Mouse (Mus musculus) E14TG2a.4 (cell line): ENCODE measurements around the gene Flcn.

Experiments
- CTCF ChIP-seq: conservative IDR thresholded peaks from 2 replicates; pipeline ENCODE4 v1.5.1; 2014; ENCODE audit warnings: low read length
- NANOG ChIP-seq: IDR thresholded peaks from 2 replicates; pipeline ENCODE4 v1.6.1; 2014; ENCODE audit warnings: borderline replicate concordance, low read length, mixed read lengths
- POU5F1 ChIP-seq: IDR thresholded peaks from 2 replicates; pipeline ENCODE4 v1.6.1; 2014; ENCODE audit warnings: low read length, borderline replicate concordance

DNA sequence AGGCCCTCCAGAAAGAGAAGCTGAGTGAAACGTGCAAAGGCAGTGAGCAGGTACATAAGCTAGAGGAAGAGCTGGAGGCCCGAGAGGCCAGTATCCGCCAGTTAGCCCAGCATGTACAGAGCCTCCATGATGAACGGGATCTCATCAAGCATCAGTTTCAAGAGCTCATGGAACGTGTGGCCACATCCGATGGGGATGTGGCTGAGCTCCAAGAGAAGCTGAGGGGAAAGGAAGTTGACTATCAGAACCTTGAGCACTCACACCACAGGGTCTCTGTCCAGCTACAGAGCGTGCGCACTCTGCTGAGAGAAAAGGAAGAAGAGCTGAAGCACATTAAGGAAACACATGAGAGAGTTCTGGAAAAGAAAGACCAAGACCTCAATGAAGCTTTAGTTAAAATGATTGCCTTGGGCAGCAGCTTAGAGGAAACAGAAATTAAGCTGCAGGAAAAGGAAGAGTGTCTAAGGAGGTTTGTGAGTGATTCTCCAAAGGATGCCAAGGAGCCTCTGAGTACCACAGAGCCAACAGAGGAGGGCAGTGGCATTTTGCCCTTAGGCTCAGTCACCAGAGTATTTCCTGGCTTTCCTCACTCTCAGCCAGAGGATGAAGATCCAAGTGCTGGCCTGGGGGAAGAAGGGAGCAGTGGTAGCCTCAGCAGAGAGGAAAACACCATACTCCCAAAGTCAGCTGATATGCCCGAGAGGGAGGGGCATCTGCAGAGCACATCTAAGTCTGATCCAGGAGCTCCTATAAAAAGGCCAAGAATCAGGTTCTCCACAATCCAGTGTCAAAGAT, 51.4 kb downstream of the Flcn start:
- TF ChIP-seq CTCF (no peak), POU5F1 (no peak), NANOG (no peak)
